ENCODE assay signal across 11 mouse cellular contexts in genomic region chr2:10242970-10243369, GRCm38 (mm10).
A peak's percentile ranks its signal among the peaks of the same experiment; 100 is the strongest.
DNase-seq lines count a peak whose midpoint lies in the region; ATAC-seq lines count a peak whose summit lies in the region.
"Had no signal": no experiment of that assay in that cellular context is flagged by ENCODE, and none has a peak within 500 bp of the region (broad histone marks: within the 10 kb centered on the region; RNA-seq: fewer than 3 reads in every experiment).

No protein-coding gene starts in this region.

- DNase-seq in liver (no peak), adipocyte (ENCODE audit: low spot score) (peak; percentile 12)
- DNase-seq in kidney, adult 18-20 months, result peak; percentile 40
- peak; percentile 51 for DNase-seq in lung, postnatal 10 days
- no peak for DNase-seq in layer of hippocampus, postnatal 14 days (ENCODE audit: low spot score in 2 of 2)
- no peak for DNase-seq in frontal cortex, adult 2 months (ENCODE audit: extremely low spot score in 1 of 2, low spot score in 1 of 2)
- DNase-seq: thymus, postnatal 14 days had no signal

- no peaks in the 10 kb centered on the region; the same call in 1 of the 2 replicates for H3K4me1 ChIP-seq in liver, embryonic 15.5 days (replicated peaks)
- 0 out of 2 replicates have a peak, but pooled peaks cover 5% of the 10 kb centered on the region for H3K4me1 ChIP-seq in hindbrain, embryonic 13.5 days (replicated peaks)
- H3K4me1 ChIP-seq: embryonic facial prominence, embryonic 13.5 days had no signal

- H3K36me3 ChIP-seq in liver, embryonic 15.5 days (replicated peaks), result 0 out of 2 replicates have a peak, but pooled peaks cover 3% of the 10 kb centered on the region
- no peaks in the 10 kb centered on the region for H3K36me3 ChIP-seq in hindbrain, embryonic 13.5 days
- H3K36me3 ChIP-seq: embryonic facial prominence, embryonic 13.5 days had no signal

- 38% methylated on average over 9 of the region's 9 CpGs for WGBS in liver, embryonic 15.5 days (ENCODE audit: insufficient replicate concordance)
- 6% methylated on average over 9 of the region's 9 CpGs for whole genome bisulfite sequencing in hindbrain, embryonic 13.5 days

- no peaks in the 10 kb centered on the region for H3K9me3 ChIP-seq in liver, embryonic 15.5 days (replicated peaks)
- no peaks in the 10 kb centered on the region; the same call in 1 of the 2 replicates for H3K9me3 ChIP-seq in hindbrain, embryonic 13.5 days
- H3K9me3 ChIP-seq: embryonic facial prominence, embryonic 13.5 days had no signal

- H3K4me3 ChIP-seq in liver, embryonic 15.5 days (replicated peaks), result no peak overlapping the region
- H3K4me3 ChIP-seq in hindbrain, embryonic 13.5 days, result no peak overlapping the region
- H3K4me3 ChIP-seq: embryonic facial prominence, embryonic 13.5 days had no signal

- H3K4me2 ChIP-seq in liver, embryonic 15.5 days, result no peak overlapping the region
- H3K4me2 ChIP-seq in hindbrain, embryonic 13.5 days, result no peak overlapping the region
- H3K4me2 ChIP-seq: embryonic facial prominence, embryonic 13.5 days had no signal

- no peak overlapping the region for H3K27ac ChIP-seq in liver, embryonic 15.5 days (replicated peaks)
- H3K27ac ChIP-seq in hindbrain, embryonic 13.5 days, result no peak overlapping the region
- H3K27ac ChIP-seq: embryonic facial prominence, embryonic 13.5 days had no signal

- H3K9ac ChIP-seq in liver, embryonic 15.5 days, result no peak overlapping the region
- H3K9ac ChIP-seq in hindbrain, embryonic 13.5 days, result no peak overlapping the region
- H3K9ac ChIP-seq: embryonic facial prominence, embryonic 13.5 days had no signal

- ATAC-seq in liver, embryonic 15.5 days (ENCODE audit: insufficient read depth), result 0 out of 2 replicates have a peak, but pooled peaks have one; percentile 18
- no peak for ATAC-seq in hindbrain, embryonic 13.5 days (ENCODE audit: low FRiP score)

- H3K27me3 ChIP-seq in liver, embryonic 15.5 days, result no peaks in the 10 kb centered on the region
- H3K27me3 ChIP-seq in hindbrain, embryonic 13.5 days, result no peaks in the 10 kb centered on the region
- H3K27me3 ChIP-seq: CH12.LX; embryonic facial prominence, embryonic 13.5 days had no signal

Comparison
In these comparisons a context has a peak if more than half of its experiments do, and no peak if none do; other contexts are left out.
1. DNase-seq: peak in adipocyte (single experiment), kidney, adult 18-20 months (single experiment) and lung, postnatal 10 days (single experiment); none in liver (single experiment), layer of hippocampus, postnatal 14 days (0 of 2) and frontal cortex, adult 2 months (0 of 2).